Mouse (Mus musculus) CD4-positive naive resting alpha-beta T cell, adult 57 days (primary cell): Measurements from ENCODE around the gene Apoa5. TPM values are rescaled to one million over a fixed set of nuclear protein-coding genes. Genes with fewer than 3 reads are reported as not detected.

Source experiments
- total RNA-seq: library from RNA; stranded (reverse); gene quantifications from one replicate; pipeline ENCODE4 v1.2.4, GENCODE M21; 2023

Gene Apoa5
- total RNA-seq: not detected

GRCm38 (mm10) chr9:46268343-46268873 lies at the start of gene Apoa5:
TSS of gene Apoa5 (plus strand) at chr9:46268633.

GRCm38 (mm10) chr9:46228491-46228890 lies 39.9 kb upstream of the Apoa5 start, which contains the start of gene Apoa1:
TSS of gene Apoa1 (plus strand) at chr9:46228580.

DNA sequence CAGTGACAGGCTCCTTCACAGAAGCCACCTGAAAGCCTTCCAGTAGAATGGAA lies 33.0 kb upstream of the Apoa5 start, which contains the start of gene Apoc3:
Gene Apoc3, minus strand, starts transcription at position 41 of the 53 bp plus-strand sequence.

DNA sequence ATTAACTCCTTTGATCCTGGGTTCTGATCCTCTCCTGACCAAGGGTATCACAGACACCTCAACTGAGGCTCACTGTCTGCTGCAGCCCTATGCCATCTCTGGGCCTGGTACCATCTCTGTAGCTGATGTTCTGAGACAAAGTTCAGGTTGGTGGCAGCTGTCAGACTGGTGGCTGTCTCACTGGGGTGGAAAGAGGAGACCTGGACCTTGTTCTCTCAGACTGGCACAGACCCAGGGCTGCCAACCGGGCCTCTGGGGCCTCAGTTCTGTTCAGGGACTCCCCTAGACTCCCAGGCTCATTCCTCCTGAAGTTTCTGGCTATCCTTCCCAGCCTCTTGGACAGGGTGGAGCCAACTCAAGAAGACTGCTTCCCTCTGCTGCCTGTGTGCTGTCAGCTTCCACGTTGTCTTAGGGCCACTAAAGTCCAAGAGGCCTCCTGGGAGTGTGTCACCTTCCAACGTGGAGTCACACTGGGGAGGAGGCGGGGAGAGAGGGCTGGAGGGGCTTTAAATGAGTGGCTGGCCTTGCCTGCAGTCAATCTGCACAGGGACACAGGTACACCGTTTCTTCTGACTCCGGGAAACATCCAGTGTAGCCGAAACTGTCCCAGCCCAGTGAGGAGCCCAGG lies 27.8 kb upstream of the Apoa5 start, which contains the start of gene Apoa4:
Gene Apoa4, plus strand, starts transcription at position 171 of the 628 bp plus-strand sequence.

GRCm38 (mm10) chr9:46272677-46273454 lies 4.4 kb downstream of the Apoa5 start, which contains the start of gene Zpr1:
TSS of gene Zpr1 (plus strand) at chr9:46273064.

GRCm38 (mm10) chr9:46282631-46283436 lies 14.4 kb downstream of the Apoa5 start, which contains the start of gene Bud13:
TSS of gene Bud13 (plus strand) at chr9:46283008.

DNA sequence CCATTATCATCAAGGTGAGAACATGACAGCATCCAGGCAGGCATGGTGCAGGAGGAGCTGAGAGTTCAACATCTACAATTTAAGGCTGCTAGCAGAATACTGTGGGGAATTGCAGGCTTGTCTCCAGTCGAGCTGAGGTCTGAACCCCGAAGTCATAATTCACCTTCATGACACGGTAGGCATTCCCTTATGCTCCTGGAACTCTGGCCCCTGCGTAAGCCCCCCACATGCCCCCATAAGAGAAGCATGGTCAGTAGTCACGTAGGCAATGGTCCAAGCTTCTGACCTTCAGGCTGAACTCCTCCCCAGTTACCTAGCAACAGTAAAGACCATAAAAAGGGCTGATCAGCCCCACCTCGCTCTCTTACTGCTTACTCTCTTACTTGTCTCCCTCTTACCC lies 51.5 kb downstream of the Apoa5 start, which contains the start of gene 4931429L15Rik:
Gene 4931429L15Rik, minus strand, starts transcription at position 101 of the 400 bp plus-strand sequence.

Other genes starting within 250 kb of the Apoa5 start
- not detected for gene Apoa1, start 40.1 kb upstream of the Apoa5 start, total RNA-seq
- not detected for gene Apoc3, start 33.0 kb upstream of the Apoa5 start, total RNA-seq
- not detected for gene Apoa4, start 27.9 kb upstream of the Apoa5 start, total RNA-seq
- gene Zpr1, start 4.4 kb downstream of the Apoa5 start, total RNA-seq: 96.2 TPM
- 25.4 TPM for gene Bud13, start 14.4 kb downstream of the Apoa5 start, total RNA-seq
- not detected for gene 4931429L15Rik, start 51.4 kb downstream of the Apoa5 start, total RNA-seq